Mouse (Mus musculus): ENCODE measurements around the gene 2010111I01Rik. TPM values are rescaled to one million over a fixed set of nuclear protein-coding genes. Genes with fewer than 3 reads are reported as not detected.

Gene 2010111I01Rik
- polyA plus RNA-seq, 1 experiment from 2014 or later: 144 TPM

- Histone ChIP-seq H3K9ac (ENCODE audit: low read depth, low read length) (no peak overlapping the region), H3K9me3 (ENCODE audit: control insufficient read depth, low read length) (no peaks in the 10 kb centered on the region), H3K4me1 (ENCODE audit: control insufficient read depth, insufficient read depth, low read length) (peaks cover 73% of the 10 kb centered on the region), H3K4me2 (ENCODE audit: low read depth, low read length) (peak overlapping the region; percentile 62), H3K36me3 (ENCODE audit: control insufficient read depth, insufficient read depth, low read length) (peaks cover 21% of the 10 kb centered on the region), H3K4me3 (ENCODE audit: low read depth, low read length) (no peak overlapping the region), H3K27ac (replicated peaks; ENCODE audit: low read depth, low read length) (peak overlapping the region; percentile 61; the same call in 1 of the 2 replicates), H3K27me3 (replicated peaks; ENCODE audit: control insufficient read depth, insufficient read depth, low read length) (no peaks in the 10 kb centered on the region)
- ATAC-seq (ENCODE audit: low read depth) (no peak; the same call in 1 of the 2 replicates), DNase-seq (ENCODE audit: low spot score) (no peak)
- WGBS: 40% methylated on average over 4 of the region's 4 CpGs
Observed at GRCm38 (mm10) chr13:63245812-63246211, 281.1 kb downstream of the 2010111I01Rik start.

DNA sequence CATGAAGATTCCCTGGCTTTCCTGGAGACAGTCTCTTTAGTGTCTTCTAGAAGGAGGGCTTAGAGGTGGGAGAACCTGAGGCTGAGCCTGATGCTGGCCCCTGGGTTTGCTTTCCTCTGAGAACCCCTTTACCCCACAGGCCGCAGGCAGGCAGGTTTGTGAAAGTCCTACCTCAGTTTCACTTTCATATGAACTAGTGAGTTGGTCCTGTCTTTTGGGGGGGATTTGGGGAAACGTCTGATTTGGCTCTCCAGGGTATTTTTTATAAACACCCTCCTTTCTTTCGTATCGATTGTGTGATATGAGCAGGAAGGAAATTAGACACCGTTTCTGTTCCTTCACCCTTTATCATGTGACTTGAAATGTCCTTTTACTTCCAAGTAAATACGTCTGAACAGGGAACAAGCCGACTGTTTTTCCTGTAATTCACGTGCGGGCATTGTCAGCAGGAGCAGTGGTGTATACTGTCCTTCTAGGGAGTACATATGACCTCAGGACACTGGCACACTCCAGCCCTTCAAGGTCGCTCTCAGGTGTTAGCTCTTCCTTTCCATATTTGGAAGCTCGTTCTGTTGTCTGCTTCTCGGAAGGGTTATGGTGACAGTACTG, 281.7 kb downstream of the 2010111I01Rik start:
- Histone ChIP-seq H3K9me3 (ENCODE audit: control insufficient read depth, low read length) (no peaks in the 10 kb centered on the region), H3K4me2 (ENCODE audit: low read depth, low read length) (peak overlapping the region; percentile 62), H3K4me1 (ENCODE audit: control insufficient read depth, insufficient read depth, low read length) (peaks cover 76% of the 10 kb centered on the region), H3K27ac (replicated peaks; ENCODE audit: low read depth, low read length) (peak overlapping the region; percentile 30), H3K9ac (ENCODE audit: low read depth, low read length) (peak overlapping the region; percentile 50), H3K36me3 (ENCODE audit: control insufficient read depth, insufficient read depth, low read length) (peaks cover 21% of the 10 kb centered on the region), H3K27me3 (replicated peaks; ENCODE audit: control insufficient read depth, insufficient read depth, low read length) (no peaks in the 10 kb centered on the region), H3K4me3 (ENCODE audit: low read depth, low read length) (peak overlapping the region; percentile 16; the same call in 1 of the 2 replicates)
- 58% methylated on average over 12 of the region's 12 CpGs for WGBS
- no peak for ATAC-seq (ENCODE audit: low read depth)
- DNase-seq (ENCODE audit: low spot score): no peak

- Histone ChIP-seq H3K27ac (replicated peaks; ENCODE audit: low read depth, low read length) (peak overlapping the region; percentile 30; the same call in 1 of the 2 replicates), H3K27me3 (replicated peaks; ENCODE audit: control insufficient read depth, insufficient read depth, low read length) (no peaks in the 10 kb centered on the region), H3K4me3 (ENCODE audit: low read depth, low read length) (peak overlapping the region; percentile 16; the same call in 1 of the 2 replicates), H3K4me1 (ENCODE audit: control insufficient read depth, insufficient read depth, low read length) (peaks cover 76% of the 10 kb centered on the region), H3K9me3 (ENCODE audit: control insufficient read depth, low read length) (no peaks in the 10 kb centered on the region), H3K36me3 (ENCODE audit: control insufficient read depth, insufficient read depth, low read length) (peaks cover 21% of the 10 kb centered on the region), H3K9ac (ENCODE audit: low read depth, low read length) (peak overlapping the region; percentile 50), H3K4me2 (ENCODE audit: low read depth, low read length) (peak overlapping the region; percentile 62)
- 49% methylated on average over 7 of the region's 7 CpGs for WGBS
- ATAC-seq (ENCODE audit: low read depth) (no peak), DNase-seq (ENCODE audit: low spot score) (no peak)
Observed at GRCm38 (mm10) chr13:63247041-63247440, 282.3 kb downstream of the 2010111I01Rik start.

GRCm38 (mm10) chr13:63247631-63248030, 282.9 kb downstream of the 2010111I01Rik start:
- DNase-seq (ENCODE audit: low spot score): no peak
- 0 out of 2 replicates have a peak overlapping the region, but pooled peaks have one; percentile 31 for H3K9ac ChIP-seq (ENCODE audit: low read depth, low read length)
- H3K4me2 ChIP-seq (ENCODE audit: low read depth, low read length): peak overlapping the region; percentile 62
- H3K4me1 ChIP-seq (ENCODE audit: control insufficient read depth, insufficient read depth, low read length): peaks cover 78% of the 10 kb centered on the region
- WGBS: 88% methylated on average over 11 of the region's 11 CpGs
- H3K9me3 ChIP-seq (ENCODE audit: control insufficient read depth, low read length): no peaks in the 10 kb centered on the region
- peaks cover 20% of the 10 kb centered on the region for H3K36me3 ChIP-seq (ENCODE audit: control insufficient read depth, insufficient read depth, low read length)
- H3K27ac ChIP-seq (replicated peaks; ENCODE audit: low read depth, low read length): peak overlapping the region; percentile 22
- no peaks in the 10 kb centered on the region for H3K27me3 ChIP-seq (replicated peaks; ENCODE audit: control insufficient read depth, insufficient read depth, low read length)
- no peak overlapping the region; the same call in 1 of the 2 replicates for H3K4me3 ChIP-seq (ENCODE audit: low read depth, low read length)
- no peak for ATAC-seq (ENCODE audit: low read depth)

GRCm38 (mm10) chr13:63248318-63248717, 283.6 kb downstream of the 2010111I01Rik start:
- H3K4me1 ChIP-seq (ENCODE audit: control insufficient read depth, insufficient read depth, low read length): peaks cover 78% of the 10 kb centered on the region
- H3K4me2 ChIP-seq (ENCODE audit: low read depth, low read length): peak overlapping the region; percentile 23
- 82% methylated on average over 10 of the region's 10 CpGs for WGBS
- H3K9ac ChIP-seq (ENCODE audit: low read depth, low read length): 0 out of 2 replicates have a peak overlapping the region, but pooled peaks have one; percentile 31
- H3K4me3 ChIP-seq (ENCODE audit: low read depth, low read length): no peak overlapping the region; the same call in 1 of the 2 replicates
- no peak for DNase-seq (ENCODE audit: low spot score)
- peaks cover 20% of the 10 kb centered on the region for H3K36me3 ChIP-seq (ENCODE audit: control insufficient read depth, insufficient read depth, low read length)
- H3K27me3 ChIP-seq (replicated peaks; ENCODE audit: control insufficient read depth, insufficient read depth, low read length): no peaks in the 10 kb centered on the region
- ATAC-seq (ENCODE audit: low read depth): no peak
- H3K9me3 ChIP-seq (ENCODE audit: control insufficient read depth, low read length): no peaks in the 10 kb centered on the region
- H3K27ac ChIP-seq (replicated peaks; ENCODE audit: low read depth, low read length): 0 out of 2 replicates have a peak overlapping the region, but pooled peaks have one; percentile 35

GRCm38 (mm10) chr13:63249171-63249570, 284.5 kb downstream of the 2010111I01Rik start:
- Histone ChIP-seq H3K4me3 (ENCODE audit: low read depth, low read length) (no peak overlapping the region; the same call in 1 of the 2 replicates), H3K27ac (replicated peaks; ENCODE audit: low read depth, low read length) (peak overlapping the region; percentile 59; the same call in 1 of the 2 replicates)
- no peak for ATAC-seq (ENCODE audit: low read depth)

DNA sequence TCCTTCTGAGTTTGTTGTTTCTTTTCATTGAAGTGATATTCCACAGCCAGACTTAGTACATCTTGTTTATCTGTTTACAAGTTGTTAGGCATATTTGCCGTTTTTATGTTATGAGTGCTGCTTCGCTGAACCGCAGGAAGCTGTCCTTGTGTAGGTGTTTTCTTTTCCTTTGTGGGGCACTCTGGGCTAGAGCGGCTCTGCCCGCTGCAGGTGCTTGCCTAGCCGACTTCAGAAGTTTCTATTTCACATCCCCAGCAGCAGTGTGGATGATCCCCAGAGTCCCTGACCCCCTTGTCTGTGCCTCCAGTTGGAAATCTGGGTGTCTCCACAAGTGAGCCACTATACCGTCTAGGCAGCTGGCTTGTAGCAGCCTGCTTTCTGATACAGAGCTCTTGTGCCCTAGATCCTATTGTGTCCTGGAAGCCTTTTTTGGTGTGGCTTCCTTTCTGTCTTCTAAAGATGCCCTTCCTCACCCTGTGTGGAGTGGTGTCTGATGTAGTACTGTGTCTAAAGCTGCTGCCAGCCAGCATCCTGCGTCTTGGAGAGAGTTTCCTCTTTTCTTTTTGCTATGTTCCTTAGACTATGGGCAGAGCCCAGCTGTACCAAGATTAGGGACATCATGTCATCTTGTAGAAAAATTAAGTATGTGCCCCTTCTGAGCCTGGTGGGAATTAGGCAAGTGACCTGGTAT, 285.2 kb downstream of the 2010111I01Rik start:
- Histone ChIP-seq H3K9me3 (ENCODE audit: control insufficient read depth, low read length) (no peaks in the 10 kb centered on the region), H3K4me1 (ENCODE audit: control insufficient read depth, insufficient read depth, low read length) (peaks cover 78% of the 10 kb centered on the region), H3K4me3 (ENCODE audit: low read depth, low read length) (no peak overlapping the region; the same call in 1 of the 2 replicates), H3K4me2 (ENCODE audit: low read depth, low read length) (peak overlapping the region; percentile 23), H3K9ac (ENCODE audit: low read depth, low read length) (peak overlapping the region; percentile 41; the same call in 1 of the 2 replicates), H3K27me3 (replicated peaks; ENCODE audit: control insufficient read depth, insufficient read depth, low read length) (no peaks in the 10 kb centered on the region), H3K36me3 (ENCODE audit: control insufficient read depth, insufficient read depth, low read length) (peaks cover 16% of the 10 kb centered on the region), H3K27ac (replicated peaks; ENCODE audit: low read depth, low read length) (peak overlapping the region; percentile 59; the same call in 1 of the 2 replicates)
- DNase-seq (ENCODE audit: low spot score): no peak
- WGBS: 61% methylated on average over 8 of the region's 8 CpGs
- ATAC-seq (ENCODE audit: low read depth): no peak

More at GRCm38 (mm10) chr13:63249171-63249570, 284.5 kb downstream of the 2010111I01Rik start:
- peaks cover 77% of the 10 kb centered on the region for H3K4me1 ChIP-seq (ENCODE audit: control insufficient read depth, insufficient read depth, low read length)
- 79% methylated on average over 7 of the region's 7 CpGs for WGBS
- H3K4me2 ChIP-seq (ENCODE audit: low read depth, low read length): peak overlapping the region; percentile 23
- DNase-seq (ENCODE audit: low spot score): no peak
- no peaks in the 10 kb centered on the region for H3K27me3 ChIP-seq (replicated peaks; ENCODE audit: control insufficient read depth, insufficient read depth, low read length)
- H3K9me3 ChIP-seq (ENCODE audit: control insufficient read depth, low read length): no peaks in the 10 kb centered on the region
- 0 out of 2 replicates have a peak overlapping the region, but pooled peaks have one; percentile 35 for H3K9ac ChIP-seq (ENCODE audit: low read depth, low read length)
- peaks cover 17% of the 10 kb centered on the region for H3K36me3 ChIP-seq (ENCODE audit: control insufficient read depth, insufficient read depth, low read length)

- ATAC-seq (ENCODE audit: low read depth) (no peak), DNase-seq (ENCODE audit: low spot score) (no peak)
- H3K9ac ChIP-seq (ENCODE audit: low read depth, low read length): peak overlapping the region; percentile 47
- H3K27ac ChIP-seq (replicated peaks; ENCODE audit: low read depth, low read length): peak overlapping the region; percentile 59
- peak overlapping the region; percentile 19; the same call in 1 of the 2 replicates for H3K4me3 ChIP-seq (ENCODE audit: low read depth, low read length)
- peak overlapping the region; percentile 42 for H3K4me2 ChIP-seq (ENCODE audit: low read depth, low read length)
- peaks cover 22% of the 10 kb centered on the region for H3K36me3 ChIP-seq (ENCODE audit: control insufficient read depth, insufficient read depth, low read length)
- WGBS: 79% methylated on average over 8 of the region's 8 CpGs
- no peaks in the 10 kb centered on the region for H3K27me3 ChIP-seq (replicated peaks; ENCODE audit: control insufficient read depth, insufficient read depth, low read length)
- peaks cover 78% of the 10 kb centered on the region for H3K4me1 ChIP-seq (ENCODE audit: control insufficient read depth, insufficient read depth, low read length)
- H3K9me3 ChIP-seq (ENCODE audit: control insufficient read depth, low read length): no peaks in the 10 kb centered on the region
Observed at GRCm38 (mm10) chr13:63250441-63250980, 285.8 kb downstream of the 2010111I01Rik start.

Measured in embryonic facial prominence, embryonic 14.5 days (tissue).